Mouse (Mus musculus) hindbrain, embryonic 12.5 days (tissue): ENCODE data around the gene Fam222b. TPM values are rescaled to one million over a fixed set of nuclear protein-coding genes. Genes with fewer than 3 reads are reported as not detected.

ENCODE experiments used
- ATAC-seq: fragments of 200-750 bp; cut with Nextera tagmentation; 2 replicates; pipeline ENCODE4 v1.8.0; 2017; ENCODE audit warnings: moderate TSS enrichment; ENCODE audit not compliant: low FRiP score
- H3K27ac ChIP-seq: fragments of 300-500 bp; sonication (generic); 2 replicates; pipeline ENCODE4 v1.5.1; 2016; ENCODE audit warnings: mild to moderate bottlenecking
- H3K27me3 ChIP-seq: fragments of 300-500 bp; sonication (generic); 2 replicates; pipeline ENCODE4 v1.6.1; 2016; ENCODE audit warnings: mild to moderate bottlenecking
- H3K36me3 ChIP-seq: fragments of 300-500 bp; sonication (generic); 2 replicates; pipeline ENCODE4 v1.6.1; 2016; ENCODE audit warnings: mild to moderate bottlenecking
- H3K4me1 ChIP-seq: fragments of 300-500 bp; sonication (generic); 2 replicates; pipeline ENCODE4 v1.6.1; 2016
- H3K4me2 ChIP-seq: fragments of 300-500 bp; sonication (generic); replicated peaks from 2 replicates; pipeline ENCODE4 v1.6.1; 2016; ENCODE audit warnings: mild to moderate bottlenecking
- H3K4me3 ChIP-seq: fragments of 300-500 bp; sonication (generic); 2 replicates; pipeline ENCODE4 v1.5.1; 2016; ENCODE audit warnings: mild to moderate bottlenecking
- H3K9ac ChIP-seq: fragments of 300-500 bp; sonication (generic); 2 replicates; pipeline ENCODE4 v1.6.1; 2016; ENCODE audit warnings: mild to moderate bottlenecking, moderate library complexity
- H3K9me3 ChIP-seq: fragments of 300-500 bp; sonication (generic); replicated peaks from 2 replicates; pipeline ENCODE4 v1.6.1; 2016; ENCODE audit warnings: mild to moderate bottlenecking
- WGBS: fragments of 180-500 bp; shearing (Covaris S2); methylation state at CpG from one replicate; pipeline ENCODE4 v1.1.7; 2016; 5-methylcytosine and 5-hydroxymethylcytosine counted together
- polyA plus RNA-seq: library from polyadenylated mRNA; unstranded; fragments of >200 nt; fragmentation: Nextera tagmentation; extraction: Ambion mirVana; gene quantifications from 2 replicates; pipeline ENCODE4 v1.2.1, GENCODE M21; 2016

The Fam222b gene
- polyA plus RNA-seq, 1 experiment from 2014 or later: 24.3 TPM

GRCm38 (mm10) chr11:78097077-78097476 lies 2.6 kb downstream of the Fam222b start:
- Histone ChIP-seq H3K36me3 (0 out of 2 replicates have a peak, but pooled peaks cover 2% of the 10 kb centered on the region), H3K9ac (peak overlapping the region; percentile 39; the same call in 1 of the 2 replicates), H3K9me3 (no peaks in the 10 kb centered on the region), H3K27ac (no peak overlapping the region), H3K4me2 (peak overlapping the region; percentile 60), H3K4me1 (peaks cover 22% of the 10 kb centered on the region), H3K27me3 (no peaks in the 10 kb centered on the region), H3K4me3 (0 out of 2 replicates have a peak overlapping the region, but pooled peaks have one; percentile 1)
- 66% methylated on average over 3 of the region's 3 CpGs for WGBS
- no peak for ATAC-seq

GRCm38 (mm10) chr11:78100746-78101145 lies 6.3 kb downstream of the Fam222b start:
- no peaks in the 10 kb centered on the region for H3K9me3 ChIP-seq
- no peak overlapping the region for H3K4me2 ChIP-seq
- no peak for ATAC-seq
- H3K4me3 ChIP-seq: no peak overlapping the region
- peaks cover 17% of the 10 kb centered on the region for H3K4me1 ChIP-seq
- no peak overlapping the region for H3K9ac ChIP-seq
- H3K36me3 ChIP-seq: 0 out of 2 replicates have a peak, but pooled peaks cover 2% of the 10 kb centered on the region
- H3K27ac ChIP-seq: no peak overlapping the region
- WGBS: 94% methylated on average over 11 of the region's 11 CpGs
- H3K27me3 ChIP-seq: no peaks in the 10 kb centered on the region

DNA sequence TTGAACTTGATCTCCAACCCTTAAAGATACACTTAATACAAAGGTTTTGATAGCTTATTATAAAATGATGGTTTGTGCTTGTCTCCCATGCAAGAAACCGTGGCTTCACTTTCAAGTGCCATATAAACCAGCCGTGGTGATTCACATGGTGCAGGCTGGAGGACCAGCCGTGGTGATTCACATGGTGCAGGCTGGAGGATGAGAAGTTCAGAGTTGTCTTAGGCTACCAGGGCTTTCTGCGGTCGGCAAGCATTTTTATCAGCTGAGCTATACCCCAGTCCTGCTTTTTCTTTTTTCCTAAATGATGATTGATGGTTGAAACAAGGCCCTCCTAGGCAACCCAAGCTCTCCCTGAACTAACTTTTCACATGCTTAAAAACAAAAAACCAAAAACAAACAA lies 7.7 kb downstream of the Fam222b start:
- WGBS: 91% methylated on average over 5 of the region's 5 CpGs
- Histone ChIP-seq H3K4me1 (peaks cover 3% of the 10 kb centered on the region; the same call in 1 of the 2 replicates), H3K36me3 (0 out of 2 replicates have a peak, but pooled peaks cover 2% of the 10 kb centered on the region), H3K27me3 (no peaks in the 10 kb centered on the region), H3K9me3 (no peaks in the 10 kb centered on the region), H3K27ac (no peak overlapping the region), H3K4me2 (no peak overlapping the region), H3K9ac (no peak overlapping the region), H3K4me3 (no peak overlapping the region)
- no peak for ATAC-seq

GRCm38 (mm10) chr11:78102958-78103747 lies 8.7 kb downstream of the Fam222b start:
- Histone ChIP-seq H3K4me1 (no peaks in the 10 kb centered on the region), H3K27ac (no peak overlapping the region), H3K9me3 (no peaks in the 10 kb centered on the region), H3K4me3 (no peak overlapping the region), H3K4me2 (no peak overlapping the region), H3K9ac (no peak overlapping the region), H3K27me3 (no peaks in the 10 kb centered on the region), H3K36me3 (peaks cover 5% of the 10 kb centered on the region; the same call in 1 of the 2 replicates)
- ATAC-seq: no peak
- WGBS: 67% methylated on average over 5 of the region's 5 CpGs

- Histone ChIP-seq H3K27ac (no peak overlapping the region), H3K9me3 (no peaks in the 10 kb centered on the region), H3K27me3 (no peaks in the 10 kb centered on the region), H3K9ac (no peak overlapping the region), H3K36me3 (peaks cover 5% of the 10 kb centered on the region; the same call in 1 of the 2 replicates), H3K4me2 (no peak overlapping the region), H3K4me3 (no peak overlapping the region), H3K4me1 (no peaks in the 10 kb centered on the region)
- 95% methylated on average over 5 of the region's 5 CpGs for WGBS
- no peak for ATAC-seq
These were observed 10.0 kb downstream of the Fam222b start for GRCm38 (mm10) chr11:78104501-78104900.

- H3K9ac ChIP-seq: no peak overlapping the region
- no peak overlapping the region for H3K4me2 ChIP-seq
- no peaks in the 10 kb centered on the region for H3K9me3 ChIP-seq
These were observed 19.2 kb downstream of the Fam222b start for GRCm38 (mm10) chr11:78113616-78114015.

DNA sequence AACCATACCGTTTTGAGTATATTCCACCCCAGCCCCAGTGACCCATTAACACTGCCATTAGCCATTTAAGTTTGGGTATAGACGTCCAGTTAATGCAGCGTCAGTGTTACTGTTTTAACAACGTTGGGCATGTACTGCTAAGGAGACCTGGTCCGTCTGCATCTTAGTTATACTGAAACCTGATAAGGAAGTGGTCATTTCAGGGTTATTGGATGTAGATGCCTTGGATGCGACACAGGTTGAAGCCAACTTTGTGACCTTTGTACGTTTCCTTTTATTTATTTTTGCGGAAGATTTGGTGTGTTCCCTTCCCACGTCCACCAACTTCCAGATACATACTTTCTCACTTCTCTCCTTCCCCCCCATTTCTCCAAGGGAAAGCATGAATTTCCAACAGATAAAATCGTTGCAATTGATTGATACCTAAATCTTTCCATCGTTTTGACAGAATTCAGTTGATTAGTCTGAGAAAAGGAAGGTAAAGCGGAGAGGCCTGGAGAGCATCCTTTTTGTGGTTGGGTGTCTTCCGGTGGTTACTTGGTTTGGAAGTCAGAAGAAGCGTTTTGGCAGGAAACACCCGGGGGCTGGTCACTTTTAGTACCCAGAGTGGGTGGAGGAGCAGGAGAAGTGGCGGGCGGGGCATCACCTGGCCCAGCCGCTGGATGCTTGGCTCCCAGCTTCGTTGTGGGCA lies 20.4 kb downstream of the Fam222b start:
- no peaks in the 10 kb centered on the region for H3K36me3 ChIP-seq
- peak overlapping the region; percentile 55 for H3K4me2 ChIP-seq
- 11% methylated on average over 19 of the region's 19 CpGs for WGBS
- H3K27me3 ChIP-seq: no peaks in the 10 kb centered on the region
- peak overlapping the region; percentile 78 for H3K9ac ChIP-seq
- peak overlapping the region; percentile 90 for H3K27ac ChIP-seq
- no peaks in the 10 kb centered on the region for H3K9me3 ChIP-seq
- peak overlapping the region; percentile 55 for H3K4me3 ChIP-seq
- ATAC-seq: no peak
- peaks cover 30% of the 10 kb centered on the region for H3K4me1 ChIP-seq

More at GRCm38 (mm10) chr11:78113616-78114015, 19.2 kb downstream of the Fam222b start:
- Histone ChIP-seq H3K27ac (peak overlapping the region; percentile 44; the same call in 1 of the 2 replicates), H3K4me3 (no peak overlapping the region), H3K27me3 (no peaks in the 10 kb centered on the region), H3K4me1 (peaks cover 29% of the 10 kb centered on the region), H3K36me3 (no peaks in the 10 kb centered on the region)
- 81% methylated on average over 2 of the region's 2 CpGs for WGBS
- ATAC-seq: no peak

DNA sequence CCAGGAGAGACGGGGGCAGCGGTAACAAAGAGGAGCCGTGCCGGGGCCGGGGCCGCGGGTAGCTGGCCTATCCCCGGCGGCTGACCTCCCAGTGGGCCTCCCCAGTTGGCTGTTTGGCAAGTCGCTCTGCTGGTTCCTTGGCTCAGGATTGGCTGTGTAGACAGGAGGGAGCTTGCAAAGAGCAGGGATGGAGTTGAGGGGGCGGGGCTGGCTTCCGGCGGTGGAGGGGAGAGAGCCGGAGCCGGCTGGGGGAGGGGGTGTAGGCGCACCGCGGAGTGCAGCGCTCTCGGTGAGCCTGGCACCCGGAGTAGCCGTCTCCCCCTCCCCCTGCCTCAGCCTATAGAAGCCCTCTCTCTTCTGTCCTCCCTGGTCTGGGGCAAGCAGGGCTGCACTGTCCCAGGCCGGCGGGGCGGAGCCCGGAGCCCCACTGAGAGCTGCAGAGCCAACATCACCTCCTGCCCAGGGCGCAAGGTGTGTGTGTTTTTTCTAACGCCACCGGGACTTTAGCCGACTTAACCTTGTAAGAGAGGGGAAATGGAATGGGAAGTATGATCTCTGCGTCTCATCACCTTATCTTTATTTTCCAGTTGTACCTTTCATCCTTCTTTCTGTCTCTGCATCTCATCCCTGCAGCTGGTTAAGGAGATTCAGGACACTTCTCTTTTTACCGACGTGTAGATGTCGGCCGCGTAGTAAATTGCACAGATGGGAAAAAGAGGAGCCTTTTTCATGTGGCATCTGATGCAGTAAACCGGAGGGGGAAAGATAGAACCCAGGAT lies 21.1 kb downstream of the Fam222b start:
- peak overlapping the region; percentile 55 for H3K4me2 ChIP-seq
- under 1% methylated on average over 32 of the region's 37 CpGs for WGBS

DNA sequence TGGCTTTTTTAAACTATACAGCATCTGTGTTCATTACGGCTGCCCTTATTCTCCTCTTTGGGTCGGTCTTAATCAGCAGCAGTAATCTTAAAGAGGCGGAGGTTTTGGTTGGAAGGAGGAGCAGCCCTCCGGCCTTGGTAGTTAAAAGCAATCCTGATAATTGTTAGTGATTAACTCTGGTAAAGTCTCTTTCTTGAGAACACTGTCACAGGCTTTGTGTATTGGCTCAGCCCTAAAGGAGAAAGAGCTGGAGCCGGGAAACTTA lies 21.6 kb downstream of the Fam222b start:
- 15% methylated on average over 5 of the region's 5 CpGs for WGBS
- peak overlapping the region; percentile 55 for H3K4me2 ChIP-seq
- H3K4me1 ChIP-seq: peaks cover 36% of the 10 kb centered on the region
- H3K9me3 ChIP-seq: no peaks in the 10 kb centered on the region
- H3K27ac ChIP-seq: peak overlapping the region; percentile 90
- no peaks in the 10 kb centered on the region for H3K36me3 ChIP-seq
- H3K27me3 ChIP-seq: no peaks in the 10 kb centered on the region
- no peak for ATAC-seq
- peak overlapping the region; percentile 55 for H3K4me3 ChIP-seq
- peak overlapping the region; percentile 63 for H3K9ac ChIP-seq

More for the DNA sequence above, 21.1 kb downstream of the Fam222b start:
- Histone ChIP-seq H3K4me3 (peak overlapping the region; percentile 55), H3K27ac (peak overlapping the region; percentile 90), H3K4me1 (peaks cover 30% of the 10 kb centered on the region), H3K9ac (peak overlapping the region; percentile 78), H3K9me3 (no peaks in the 10 kb centered on the region), H3K27me3 (no peaks in the 10 kb centered on the region), H3K36me3 (no peaks in the 10 kb centered on the region)
- peak; percentile 99 for ATAC-seq

DNA sequence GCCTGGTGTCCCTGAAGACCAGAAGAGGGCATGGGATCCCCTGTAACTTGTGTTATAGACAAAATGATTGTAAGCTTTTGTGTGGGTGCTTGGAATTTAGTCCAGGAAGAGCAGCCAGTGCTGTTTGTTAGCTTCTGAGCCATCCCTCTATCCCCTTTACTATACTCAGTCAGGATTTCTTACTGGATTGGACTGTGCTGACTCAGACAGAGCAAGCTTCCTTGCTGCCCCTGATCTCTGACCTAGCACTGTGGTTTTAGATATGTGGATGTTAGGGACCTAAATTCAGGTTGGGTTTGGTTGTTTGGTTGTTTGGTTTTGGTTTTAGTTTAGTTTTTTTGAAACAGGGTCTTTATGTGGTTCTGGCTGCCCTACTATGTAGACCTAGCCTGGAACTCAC lies 24.0 kb downstream of the Fam222b start:
- H3K4me3 ChIP-seq: no peak overlapping the region
- H3K9ac ChIP-seq: no peak overlapping the region
- H3K36me3 ChIP-seq: no peaks in the 10 kb centered on the region
- ATAC-seq: no peak
- peaks cover 41% of the 10 kb centered on the region for H3K4me1 ChIP-seq
- H3K9me3 ChIP-seq: no peaks in the 10 kb centered on the region
- no peak overlapping the region for H3K4me2 ChIP-seq
- H3K27me3 ChIP-seq: no peaks in the 10 kb centered on the region
- H3K27ac ChIP-seq: no peak overlapping the region

DNA sequence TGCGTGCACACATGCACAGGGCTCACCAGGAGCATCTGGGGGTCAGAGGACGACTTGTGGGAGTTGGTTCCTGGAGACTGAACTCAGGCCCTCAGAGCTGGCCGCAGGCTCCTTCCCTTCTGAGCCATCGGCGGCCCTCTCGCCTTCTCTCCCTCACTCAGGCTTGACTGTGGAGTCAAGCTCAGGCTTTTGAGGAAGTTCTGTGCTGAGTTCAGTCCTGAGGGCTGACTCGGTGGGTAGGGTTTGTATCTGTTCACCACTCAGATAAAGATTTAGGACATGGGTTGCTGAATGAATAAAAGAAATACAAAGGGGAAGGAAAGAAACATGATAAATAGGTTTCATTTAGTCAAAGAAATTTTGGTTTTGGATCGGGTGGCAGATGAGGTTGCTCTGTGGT lies 25.4 kb downstream of the Fam222b start:
- 78% methylated on average over 8 of the region's 8 CpGs for WGBS
- Histone ChIP-seq H3K9me3 (no peaks in the 10 kb centered on the region), H3K27ac (no peak overlapping the region), H3K4me2 (no peak overlapping the region), H3K9ac (no peak overlapping the region), H3K36me3 (no peaks in the 10 kb centered on the region), H3K4me3 (no peak overlapping the region), H3K27me3 (no peaks in the 10 kb centered on the region), H3K4me1 (peaks cover 28% of the 10 kb centered on the region)
- ATAC-seq: no peak

DNA sequence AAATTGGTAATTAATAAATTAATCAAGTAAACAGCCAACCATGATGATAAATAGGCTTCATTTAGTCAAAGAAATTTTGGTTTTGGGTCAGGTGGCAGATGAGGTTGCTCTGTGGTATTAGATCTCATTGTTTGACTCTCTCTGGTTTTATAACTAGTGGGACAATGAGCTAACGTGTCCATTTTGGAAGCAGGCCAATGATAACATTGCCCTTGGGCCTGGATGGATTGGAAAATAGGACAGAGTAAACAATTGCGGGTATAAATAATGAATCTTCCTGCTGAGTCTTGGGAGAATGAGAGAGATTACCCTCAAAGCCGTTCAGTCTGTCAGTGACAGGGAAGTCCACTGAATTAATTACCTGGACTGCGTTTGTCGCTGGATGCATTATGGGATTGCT lies 26.7 kb downstream of the Fam222b start:
- no peak overlapping the region for H3K27ac ChIP-seq
- H3K4me2 ChIP-seq: no peak overlapping the region
- no peak for ATAC-seq
- no peaks in the 10 kb centered on the region for H3K27me3 ChIP-seq
- H3K9ac ChIP-seq: no peak overlapping the region
- WGBS: 59% methylated on average over 5 of the region's 5 CpGs
- no peaks in the 10 kb centered on the region for H3K36me3 ChIP-seq
- H3K4me3 ChIP-seq: no peak overlapping the region
- no peaks in the 10 kb centered on the region for H3K9me3 ChIP-seq
- peaks cover 34% of the 10 kb centered on the region for H3K4me1 ChIP-seq
